Mouse (Mus musculus): Measurements from ENCODE around the gene Zp2. TPM values are rescaled to one million over a fixed set of nuclear protein-coding genes. Genes with fewer than 3 reads are reported as not detected.

Gene Zp2
- polyA plus RNA-seq, 1 experiment from 2014 or later, result not detected

DNA sequence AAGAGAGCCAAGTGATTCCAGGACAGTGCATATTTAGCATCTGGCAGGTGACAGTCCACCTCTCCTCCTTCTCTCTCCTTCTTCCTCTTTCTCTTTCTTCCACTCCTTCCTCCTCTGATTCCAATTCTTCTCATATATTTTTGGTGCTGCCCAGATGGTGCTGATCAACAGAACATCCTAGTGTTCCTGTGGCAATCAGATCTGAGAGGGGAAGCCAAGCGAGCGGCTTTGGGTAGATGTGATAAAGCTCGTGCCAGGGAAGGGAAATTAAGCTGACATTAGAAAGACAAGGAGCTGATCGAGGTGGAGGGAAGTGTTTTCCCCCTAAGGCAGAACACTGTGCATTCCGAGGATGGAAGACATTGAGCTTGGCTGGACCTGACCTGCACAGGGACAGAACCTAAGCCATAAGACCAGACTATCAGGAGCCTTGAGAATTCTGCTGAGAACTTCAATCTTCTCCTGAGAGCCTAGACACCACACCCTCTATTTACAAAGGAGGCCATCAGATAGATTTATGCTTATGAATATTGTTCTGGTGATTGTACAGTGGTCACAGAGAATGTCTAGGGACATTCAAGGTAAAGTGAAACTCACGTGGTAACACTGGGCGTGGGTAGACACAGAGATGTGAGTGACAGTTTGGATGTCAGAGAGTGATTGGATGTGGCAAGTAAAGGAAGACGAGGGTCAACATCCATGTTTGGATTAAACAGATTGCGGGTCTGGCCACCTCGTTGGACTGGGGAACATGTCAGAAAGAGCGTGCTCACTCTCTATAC, 29.8 kb upstream of the Zp2 start:
- Histone ChIP-seq H3K27me3 (no peaks in the 10 kb centered on the region), H3K4me3 (no peak overlapping the region), H3K9me3 (no peaks in the 10 kb centered on the region), H3K4me2 (no peak overlapping the region), H3K4me1 (peaks cover 10% of the 10 kb centered on the region), H3K36me3 (no peaks in the 10 kb centered on the region), H3K9ac (no peak overlapping the region), H3K27ac (no peak overlapping the region)
- no peak for ATAC-seq (ENCODE audit: insufficient number of reproducible peaks, insufficient read depth, low FRiP score, low TSS enrichment, low read depth)
- 70% methylated on average over 11 of the region's 11 CpGs for WGBS

DNA sequence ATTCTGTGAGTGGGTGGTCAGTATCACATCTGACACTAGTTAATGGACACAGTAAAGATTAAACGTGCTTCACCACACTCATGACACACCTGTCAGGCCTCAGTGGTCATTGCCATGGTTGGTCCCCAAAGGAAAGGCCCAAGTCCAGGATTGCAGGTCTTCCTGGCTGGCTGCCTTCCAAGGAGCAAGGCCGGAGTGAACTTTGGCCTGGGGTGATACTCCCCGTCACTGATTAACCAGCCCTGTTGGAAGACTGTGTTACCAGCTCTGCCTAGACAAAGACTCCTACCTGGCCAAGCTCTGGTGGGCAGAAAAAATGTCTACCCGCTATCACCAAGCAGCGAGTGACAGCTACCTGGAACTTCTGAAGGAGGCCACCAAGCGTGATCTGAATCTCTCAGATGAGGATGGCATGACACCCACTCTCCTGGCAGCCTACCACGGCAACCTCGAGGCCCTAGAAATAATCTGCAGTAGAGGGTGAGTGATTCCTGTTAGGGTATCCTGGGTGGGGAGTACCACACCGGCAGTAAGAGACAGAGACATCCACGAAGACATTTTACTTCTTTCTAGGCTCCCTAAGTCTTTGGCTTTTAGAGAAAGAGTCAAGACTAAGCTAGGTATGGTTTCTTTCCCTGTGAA, 28.6 kb upstream of the Zp2 start, which contains the start of gene Anks4b:
Gene Anks4b, plus strand, starts transcription at position 256 of the 642 bp plus-strand sequence.
- Histone ChIP-seq H3K4me2 (no peak within 1 kb of the TSS), H3K36me3 (no peaks in the 10 kb centered on the region), H3K27me3 (no peaks in the 10 kb centered on the region), H3K4me3 (no peak within 1 kb of the TSS), H3K9me3 (no peaks in the 10 kb centered on the region), H3K4me1 (peaks cover under 1% of the 10 kb centered on the region), H3K27ac (no peak within 1 kb of the TSS), H3K9ac (no peak within 1 kb of the TSS)
- no peak for ATAC-seq (ENCODE audit: insufficient number of reproducible peaks, insufficient read depth, low FRiP score, low TSS enrichment, low read depth)
- WGBS, result 84% methylated on average over 10 of the region's 10 CpGs

DNA sequence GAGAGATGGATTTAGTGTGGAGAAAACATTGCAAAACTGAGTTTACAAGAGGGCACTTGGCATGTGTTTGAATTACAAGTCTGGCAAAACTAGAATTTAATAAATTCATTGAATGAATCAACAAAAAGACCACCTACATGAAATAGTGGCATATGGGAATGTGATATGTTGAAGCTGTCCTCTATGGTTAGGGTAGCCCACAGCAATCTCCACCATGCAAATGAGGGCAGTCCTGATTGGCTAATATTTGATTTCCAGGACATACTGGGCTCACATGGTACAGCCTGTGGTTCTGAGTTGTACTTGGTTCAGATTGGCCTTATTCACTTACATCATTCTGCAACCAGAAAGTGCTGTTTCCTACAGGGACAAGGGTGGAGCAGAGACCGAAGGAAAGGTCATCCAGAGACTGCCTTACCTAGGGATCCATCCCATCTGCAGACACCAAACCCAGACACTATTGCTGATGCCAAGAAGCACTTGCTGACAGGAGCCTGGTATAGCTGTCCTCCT, 27.2 kb upstream of the Zp2 start:
- H3K27ac ChIP-seq, result no peak overlapping the region
- H3K4me2 ChIP-seq, result no peak overlapping the region
- H3K27me3 ChIP-seq, result no peaks in the 10 kb centered on the region
- ATAC-seq (ENCODE audit: insufficient number of reproducible peaks, insufficient read depth, low FRiP score, low TSS enrichment, low read depth), result no peak
- H3K4me3 ChIP-seq, result no peak overlapping the region
- no peak overlapping the region for H3K9ac ChIP-seq
- no peaks in the 10 kb centered on the region for H3K36me3 ChIP-seq
- WGBS, result 83% methylated on average over 1 of the region's 1 CpGs
- no peaks in the 10 kb centered on the region for H3K9me3 ChIP-seq
- H3K4me1 ChIP-seq, result no peaks in the 10 kb centered on the region

DNA sequence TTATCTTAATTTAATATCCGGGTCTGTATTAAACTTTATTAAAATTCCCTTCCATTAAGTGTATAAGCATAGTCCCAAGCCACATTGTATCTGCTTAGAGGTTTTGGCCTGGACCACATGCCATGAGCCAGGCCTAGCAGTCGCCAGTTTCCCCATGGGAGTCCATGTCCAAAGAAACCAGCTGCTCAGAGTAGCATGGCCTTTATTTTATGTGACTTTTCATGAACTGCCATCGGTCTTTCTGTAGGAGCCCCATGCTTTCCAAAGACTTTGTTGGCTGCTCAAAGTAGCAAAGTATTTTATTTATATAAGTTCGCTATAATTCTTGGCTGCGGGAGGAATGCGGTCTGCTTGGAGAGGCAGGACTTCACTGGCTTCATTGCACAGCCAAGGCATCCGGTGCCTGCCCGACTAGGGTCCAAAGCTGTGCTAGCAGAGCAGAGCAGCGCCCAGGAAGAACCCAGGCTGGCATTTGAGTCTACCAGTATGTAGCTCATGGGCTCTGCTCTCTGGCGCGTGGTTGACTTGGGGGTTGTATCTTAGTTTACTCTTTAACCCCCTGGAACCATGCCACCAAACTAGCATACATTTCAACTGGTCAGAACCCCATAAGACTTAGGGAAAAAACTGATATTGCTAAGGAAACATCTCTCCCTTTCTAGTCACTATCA, 18.6 kb upstream of the Zp2 start:
- no peak overlapping the region for H3K27ac ChIP-seq
- H3K9me3 ChIP-seq, result no peaks in the 10 kb centered on the region
- H3K4me1 ChIP-seq, result peaks cover 6% of the 10 kb centered on the region
- no peak overlapping the region for H3K4me2 ChIP-seq
- H3K9ac ChIP-seq, result no peak overlapping the region
- WGBS, result 87% methylated on average over 11 of the region's 11 CpGs
- H3K4me3 ChIP-seq, result no peak overlapping the region
- no peaks in the 10 kb centered on the region for H3K27me3 ChIP-seq
- H3K36me3 ChIP-seq, result no peaks in the 10 kb centered on the region
- ATAC-seq (ENCODE audit: insufficient number of reproducible peaks, insufficient read depth, low FRiP score, low TSS enrichment, low read depth), result no peak

DNA sequence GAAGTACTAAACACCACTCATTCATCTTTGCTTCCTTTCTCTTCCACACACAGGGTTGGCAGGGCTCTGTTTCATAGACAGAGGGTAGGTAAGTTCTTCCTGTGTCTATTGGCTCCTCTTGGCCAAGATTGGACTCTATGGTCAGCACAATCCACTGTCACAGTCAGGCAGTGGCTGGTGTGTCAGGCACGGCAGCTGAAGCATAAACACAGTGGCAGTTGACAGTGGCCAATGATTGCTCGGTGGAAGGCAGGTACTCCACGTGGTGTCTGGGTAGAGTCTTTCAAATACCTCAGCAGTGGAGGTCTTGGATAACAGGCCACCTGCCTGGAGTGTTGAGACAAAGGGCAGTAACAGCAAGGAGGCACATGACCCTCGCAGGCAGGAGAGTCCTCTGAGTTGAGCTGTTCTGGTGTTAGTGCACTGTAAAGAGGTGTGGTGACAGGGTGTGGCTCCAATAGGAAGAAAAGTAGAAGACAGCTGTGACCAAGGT, 13.1 kb upstream of the Zp2 start:
- WGBS, result 22% methylated on average over 4 of the region's 4 CpGs
- no peak for ATAC-seq (ENCODE audit: insufficient number of reproducible peaks, insufficient read depth, low FRiP score, low TSS enrichment, low read depth)

DNA sequence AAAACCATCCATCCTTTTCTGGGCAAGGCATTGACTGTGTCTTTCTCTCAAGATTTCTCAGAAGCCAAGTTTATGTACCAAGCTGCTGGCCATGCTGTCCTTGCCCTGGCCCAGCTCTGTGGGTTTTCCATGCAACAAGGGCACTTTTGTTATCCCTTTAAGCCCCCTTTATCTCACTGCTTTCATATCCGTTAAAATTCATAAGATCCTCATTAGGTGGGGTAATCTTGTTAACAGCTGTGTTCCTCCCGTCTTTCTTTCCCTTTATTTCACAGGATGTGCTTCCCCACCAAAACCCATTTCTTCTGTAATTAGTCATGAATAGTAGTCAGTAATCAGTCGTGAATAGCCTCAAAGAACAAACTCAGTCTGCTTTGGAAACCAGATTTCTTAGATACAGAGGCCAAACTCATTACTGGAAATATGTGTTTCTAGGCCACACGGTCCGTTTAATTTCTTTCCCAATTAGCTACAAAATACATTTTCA, 12.5 kb upstream of the Zp2 start:
- Histone ChIP-seq H3K9ac (no peak overlapping the region), H3K4me2 (no peak overlapping the region), H3K9me3 (no peaks in the 10 kb centered on the region), H3K27ac (no peak overlapping the region), H3K4me3 (no peak overlapping the region), H3K4me1 (peaks cover 33% of the 10 kb centered on the region), H3K36me3 (no peaks in the 10 kb centered on the region), H3K27me3 (no peaks in the 10 kb centered on the region)
- no peak for ATAC-seq (ENCODE audit: insufficient number of reproducible peaks, insufficient read depth, low FRiP score, low TSS enrichment, low read depth)
- WGBS, result 29% methylated on average over 5 of the region's 5 CpGs

More for the DNA sequence above, 13.1 kb upstream of the Zp2 start:
- Histone ChIP-seq H3K27me3 (no peaks in the 10 kb centered on the region), H3K9me3 (no peaks in the 10 kb centered on the region), H3K4me1 (peaks cover 33% of the 10 kb centered on the region), H3K27ac (no peak overlapping the region), H3K4me3 (no peak overlapping the region), H3K9ac (no peak overlapping the region), H3K36me3 (no peaks in the 10 kb centered on the region), H3K4me2 (no peak overlapping the region)

DNA sequence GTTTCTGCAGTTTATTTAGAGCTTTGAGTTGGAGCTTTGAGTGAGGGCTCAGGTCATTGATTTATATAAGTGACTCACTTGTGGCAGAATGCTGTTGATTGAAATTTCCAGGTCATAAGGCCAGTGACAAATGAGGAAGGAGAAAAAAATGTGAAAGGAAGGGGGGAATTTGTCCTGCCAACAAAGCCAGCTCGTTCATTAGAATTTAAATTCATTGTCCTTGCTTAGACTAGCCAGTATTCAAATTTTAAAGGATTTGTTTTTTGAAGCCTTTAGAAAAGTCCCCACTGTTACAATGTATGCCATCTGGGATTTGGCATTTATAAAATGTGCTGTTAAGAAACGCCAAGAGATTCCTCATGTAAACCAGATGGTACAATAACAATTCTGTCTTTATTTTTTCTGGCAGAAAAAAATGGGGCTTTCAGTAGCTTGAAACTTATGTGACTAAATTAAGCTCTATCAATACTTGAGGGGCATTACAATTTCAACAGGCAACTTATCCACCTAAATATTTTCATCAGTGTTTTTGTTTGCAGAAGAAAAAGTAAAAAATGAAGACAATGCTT, 11.8 kb upstream of the Zp2 start:
- Histone ChIP-seq H3K27ac (no peak overlapping the region), H3K4me1 (peaks cover 33% of the 10 kb centered on the region), H3K4me2 (no peak overlapping the region), H3K27me3 (no peaks in the 10 kb centered on the region), H3K9me3 (no peaks in the 10 kb centered on the region), H3K9ac (no peak overlapping the region), H3K36me3 (no peaks in the 10 kb centered on the region), H3K4me3 (no peak overlapping the region)
- 15% methylated on average over 2 of the region's 2 CpGs for WGBS
- ATAC-seq (ENCODE audit: insufficient number of reproducible peaks, insufficient read depth, low FRiP score, low TSS enrichment, low read depth), result no peak

DNA sequence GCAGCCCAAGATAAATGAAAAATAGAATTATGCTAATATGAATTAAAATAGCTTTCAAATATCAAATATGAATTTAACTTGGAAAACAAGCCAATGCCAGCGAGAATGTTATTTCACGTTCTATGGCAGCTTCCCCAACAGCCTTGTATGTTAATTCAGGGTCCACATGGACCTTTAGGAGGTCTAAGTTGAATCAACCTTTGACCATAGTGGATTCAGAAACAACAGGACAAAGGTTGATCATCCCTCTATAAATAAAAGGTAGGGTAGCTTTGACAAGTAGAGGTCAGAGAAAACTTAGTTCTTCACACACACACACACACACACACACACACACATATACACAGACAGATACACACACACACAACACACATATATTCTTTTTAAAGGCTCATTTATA, 5.8 kb upstream of the Zp2 start:
- WGBS, result 65% methylated on average over 2 of the region's 2 CpGs
- ATAC-seq (ENCODE audit: insufficient number of reproducible peaks, insufficient read depth, low FRiP score, low TSS enrichment, low read depth), result no peak
- H3K4me3 ChIP-seq, result no peak overlapping the region

DNA sequence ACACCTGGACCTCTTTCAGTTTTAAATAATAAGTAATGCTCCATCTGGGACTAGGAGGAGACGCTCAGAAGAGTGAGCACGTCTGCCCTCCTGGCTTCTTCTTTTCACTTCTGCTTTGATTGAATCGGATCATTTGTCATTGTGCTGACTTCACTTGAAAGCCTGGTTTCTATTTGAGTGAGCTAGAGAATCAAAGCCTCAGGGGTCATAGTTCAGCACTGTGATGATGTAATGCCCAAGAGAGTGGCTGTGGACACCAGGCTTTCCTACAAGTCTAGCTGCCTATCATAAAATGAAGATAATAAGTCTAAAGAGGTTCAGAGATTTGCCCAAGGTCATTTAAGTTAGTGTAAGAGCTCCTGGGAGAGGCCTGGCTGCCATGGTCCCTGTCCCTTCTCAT, 5.2 kb upstream of the Zp2 start:
- Histone ChIP-seq H3K4me3 (no peak overlapping the region), H3K9me3 (no peaks in the 10 kb centered on the region), H3K4me1 (no peaks in the 10 kb centered on the region), H3K4me2 (no peak overlapping the region), H3K36me3 (no peaks in the 10 kb centered on the region), H3K27ac (no peak overlapping the region), H3K27me3 (no peaks in the 10 kb centered on the region), H3K9ac (no peak overlapping the region)
- ATAC-seq (ENCODE audit: insufficient number of reproducible peaks, insufficient read depth, low FRiP score, low TSS enrichment, low read depth), result no peak
- 17% methylated on average over 3 of the region's 3 CpGs for WGBS

More for the DNA sequence above, 5.8 kb upstream of the Zp2 start:
- Histone ChIP-seq H3K4me1 (0 out of 2 replicates have a peak, but pooled peaks cover under 1% of the 10 kb centered on the region), H3K4me2 (no peak overlapping the region), H3K36me3 (no peaks in the 10 kb centered on the region), H3K9ac (no peak overlapping the region), H3K9me3 (no peaks in the 10 kb centered on the region), H3K27me3 (no peaks in the 10 kb centered on the region), H3K27ac (no peak overlapping the region)

DNA sequence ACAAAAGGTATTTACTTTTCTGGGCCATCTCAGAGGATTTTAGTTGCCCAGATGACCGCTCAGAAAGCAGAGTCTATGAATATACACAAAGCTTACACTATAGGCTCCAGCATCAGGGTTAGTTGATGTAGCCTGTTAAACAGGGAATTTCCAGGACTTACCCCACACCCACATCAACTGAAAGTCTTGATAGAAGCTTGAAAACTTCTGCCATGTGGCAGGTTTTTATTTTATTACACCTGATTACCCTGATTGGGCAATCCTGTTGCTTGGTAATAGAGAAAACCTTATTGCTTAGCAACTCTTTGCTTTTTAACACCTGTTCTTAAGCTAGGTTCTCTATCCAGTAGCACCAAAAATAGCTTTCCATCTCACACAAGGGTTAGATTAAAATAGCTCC, 2.3 kb downstream of the Zp2 start:
- H3K9ac ChIP-seq, result no peak overlapping the region
- no peak overlapping the region for H3K4me3 ChIP-seq
- H3K4me2 ChIP-seq, result no peak overlapping the region
- H3K4me1 ChIP-seq, result no peaks in the 10 kb centered on the region
- H3K36me3 ChIP-seq, result no peaks in the 10 kb centered on the region
- H3K9me3 ChIP-seq, result no peaks in the 10 kb centered on the region
- no peak overlapping the region for H3K27ac ChIP-seq
- 90% methylated on average over 1 of the region's 1 CpGs for WGBS
- H3K27me3 ChIP-seq, result no peaks in the 10 kb centered on the region
- no peak for ATAC-seq (ENCODE audit: insufficient number of reproducible peaks, insufficient read depth, low FRiP score, low TSS enrichment, low read depth)

DNA sequence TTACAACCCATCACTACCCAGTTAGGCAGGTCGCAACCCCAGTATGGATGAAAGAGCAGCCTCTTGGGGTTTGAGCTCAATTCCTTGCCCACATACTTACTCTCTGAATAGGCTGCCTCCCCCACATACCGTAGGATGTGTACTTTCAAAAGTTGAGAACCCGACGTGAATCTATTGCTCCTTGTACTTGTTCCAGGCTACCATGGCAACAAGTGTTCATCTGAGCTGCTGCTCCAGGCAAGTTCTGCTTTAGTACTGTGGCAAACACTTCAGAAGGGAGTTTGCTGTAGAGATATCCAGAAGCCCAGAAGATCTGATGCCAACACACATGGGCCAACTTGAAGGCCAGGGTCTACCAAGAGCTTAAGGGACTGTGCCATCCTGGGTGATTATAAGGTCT, 16.1 kb downstream of the Zp2 start:
- Histone ChIP-seq H3K4me2 (no peak overlapping the region), H3K36me3 (no peaks in the 10 kb centered on the region), H3K9me3 (no peaks in the 10 kb centered on the region), H3K9ac (no peak overlapping the region), H3K4me3 (no peak overlapping the region), H3K27ac (no peak overlapping the region), H3K4me1 (peaks cover 29% of the 10 kb centered on the region), H3K27me3 (no peaks in the 10 kb centered on the region)
- no peak for ATAC-seq (ENCODE audit: insufficient number of reproducible peaks, insufficient read depth, low FRiP score, low TSS enrichment, low read depth)
- 65% methylated on average over 4 of the region's 4 CpGs for WGBS

Measured in embryonic facial prominence, embryonic 13.5 days (tissue).